Mouse (Mus musculus): ENCODE results near the gene Zfp638. TPM values are rescaled to one million over a fixed set of nuclear protein-coding genes. Genes with fewer than 3 reads are reported as not detected.
A peak's percentile ranks its signal among the peaks of the same experiment; 100 is the strongest.

Gene Zfp638
- polyA plus RNA-seq, 1 experiment from 2014 or later, result 51.8 TPM

- no peaks in the 10 kb centered on the region for H3K27me3 ChIP-seq (ENCODE audit: insufficient read depth, poor library complexity, severe bottlenecking)
- no peaks in the 10 kb centered on the region for H3K9me3 ChIP-seq
- H3K4me1 ChIP-seq, result no peaks in the 10 kb centered on the region
- no peak overlapping the region for H3K4me3 ChIP-seq
- H3K27ac ChIP-seq, result no peak overlapping the region
- no peak for DNase-seq (ENCODE audit: low spot score)
- H3K36me3 ChIP-seq, result no peaks in the 10 kb centered on the region
- WGBS, result 97% methylated on average over 1 of the region's 1 CpGs
These were observed 26.7 kb downstream of the Zfp638 start for GRCm38 (mm10) chr6:83893584-83893983.

- Histone ChIP-seq H3K36me3 (no peaks in the 10 kb centered on the region), H3K9me3 (no peaks in the 10 kb centered on the region), H3K27me3 (ENCODE audit: insufficient read depth, poor library complexity, severe bottlenecking) (no peaks in the 10 kb centered on the region), H3K4me1 (no peaks in the 10 kb centered on the region), H3K4me3 (no peak overlapping the region), H3K27ac (no peak overlapping the region)
- no peak for DNase-seq (ENCODE audit: low spot score)
- WGBS, result 59% methylated on average over 4 of the region's 4 CpGs
These were observed 32.2 kb downstream of the Zfp638 start for GRCm38 (mm10) chr6:83899142-83899541.

GRCm38 (mm10) chr6:83905276-83905675 is 38.4 kb downstream of the Zfp638 start:
- no peaks in the 10 kb centered on the region for H3K36me3 ChIP-seq
- no peak for DNase-seq (ENCODE audit: low spot score)
- no peak overlapping the region for H3K4me3 ChIP-seq
- WGBS, result 63% methylated on average over 1 of the region's 1 CpGs
- no peaks in the 10 kb centered on the region for H3K4me1 ChIP-seq
- no peaks in the 10 kb centered on the region for H3K9me3 ChIP-seq
- H3K27me3 ChIP-seq (ENCODE audit: insufficient read depth, poor library complexity, severe bottlenecking), result no peaks in the 10 kb centered on the region
- H3K27ac ChIP-seq, result no peak overlapping the region

- DNase-seq (ENCODE audit: low spot score), result no peak
- no peaks in the 10 kb centered on the region for H3K27me3 ChIP-seq (ENCODE audit: insufficient read depth, poor library complexity, severe bottlenecking)
- no peak overlapping the region for H3K4me3 ChIP-seq
- H3K36me3 ChIP-seq, result no peaks in the 10 kb centered on the region
- H3K4me1 ChIP-seq, result no peaks in the 10 kb centered on the region
- H3K27ac ChIP-seq, result no peak overlapping the region
- H3K9me3 ChIP-seq, result no peaks in the 10 kb centered on the region
These were observed 39.8 kb downstream of the Zfp638 start for GRCm38 (mm10) chr6:83906659-83907058.

- H3K9me3 ChIP-seq, result no peaks in the 10 kb centered on the region
- H3K4me3 ChIP-seq, result no peak overlapping the region
- no peak for DNase-seq (ENCODE audit: low spot score)
- WGBS, result 16% methylated on average over 4 of the region's 4 CpGs
- no peaks in the 10 kb centered on the region for H3K27me3 ChIP-seq (ENCODE audit: insufficient read depth, poor library complexity, severe bottlenecking)
- no peak overlapping the region for H3K27ac ChIP-seq
- no peaks in the 10 kb centered on the region for H3K36me3 ChIP-seq
- no peaks in the 10 kb centered on the region for H3K4me1 ChIP-seq
These were observed 41.5 kb downstream of the Zfp638 start for GRCm38 (mm10) chr6:83908386-83908785.

- Histone ChIP-seq H3K4me1 (no peaks in the 10 kb centered on the region), H3K4me3 (peak overlapping the region; percentile 100), H3K9me3 (no peaks in the 10 kb centered on the region), H3K27me3 (ENCODE audit: insufficient read depth, poor library complexity, severe bottlenecking) (no peaks in the 10 kb centered on the region), H3K36me3 (no peaks in the 10 kb centered on the region), H3K27ac (no peak overlapping the region)
- DNase-seq (ENCODE audit: low spot score), result no peak
- WGBS, result 30% methylated on average over 4 of the region's 4 CpGs
These were observed 46.8 kb downstream of the Zfp638 start for GRCm38 (mm10) chr6:83913710-83914109.

GRCm38 (mm10) chr6:83914183-83914719 is 47.3 kb downstream of the Zfp638 start:
- Histone ChIP-seq H3K36me3 (no peaks in the 10 kb centered on the region), H3K27ac (peak overlapping the region; percentile 99), H3K4me3 (peak overlapping the region; percentile 100), H3K9me3 (no peaks in the 10 kb centered on the region), H3K27me3 (ENCODE audit: insufficient read depth, poor library complexity, severe bottlenecking) (no peaks in the 10 kb centered on the region), H3K4me1 (no peaks in the 10 kb centered on the region)
- under 1% methylated on average over 50 of the region's 50 CpGs for WGBS
- DNase-seq (ENCODE audit: low spot score), result peak; percentile 98

GRCm38 (mm10) chr6:83914720-83915271 is 47.9 kb downstream of the Zfp638 start:
- no peak for DNase-seq (ENCODE audit: low spot score)
- Histone ChIP-seq H3K27me3 (ENCODE audit: insufficient read depth, poor library complexity, severe bottlenecking) (no peaks in the 10 kb centered on the region), H3K9me3 (no peaks in the 10 kb centered on the region), H3K27ac (peak overlapping the region; percentile 99), H3K36me3 (no peaks in the 10 kb centered on the region), H3K4me3 (peak overlapping the region; percentile 100), H3K4me1 (no peaks in the 10 kb centered on the region)
- WGBS, result under 1% methylated on average over 40 of the region's 40 CpGs

- no peak overlapping the region for H3K4me3 ChIP-seq
- no peak overlapping the region for H3K27ac ChIP-seq
- no peaks in the 10 kb centered on the region for H3K4me1 ChIP-seq
- peaks cover 22% of the 10 kb centered on the region for H3K36me3 ChIP-seq
- no peaks in the 10 kb centered on the region for H3K27me3 ChIP-seq (ENCODE audit: insufficient read depth, poor library complexity, severe bottlenecking)
- no peaks in the 10 kb centered on the region for H3K9me3 ChIP-seq
- no peak for DNase-seq (ENCODE audit: low spot score)
- 70% methylated on average over 1 of the region's 1 CpGs for WGBS
These were observed 60.5 kb downstream of the Zfp638 start for GRCm38 (mm10) chr6:83927418-83927817.

GRCm38 (mm10) chr6:83928225-83928624 is 61.3 kb downstream of the Zfp638 start:
- WGBS, result 68% methylated on average over 2 of the region's 2 CpGs
- Histone ChIP-seq H3K36me3 (peaks cover 17% of the 10 kb centered on the region), H3K9me3 (no peaks in the 10 kb centered on the region), H3K4me3 (no peak overlapping the region), H3K27ac (no peak overlapping the region), H3K27me3 (ENCODE audit: insufficient read depth, poor library complexity, severe bottlenecking) (no peaks in the 10 kb centered on the region), H3K4me1 (no peaks in the 10 kb centered on the region)
- DNase-seq (ENCODE audit: low spot score), result no peak

- over 99% methylated on average over 2 of the region's 2 CpGs for WGBS
- DNase-seq (ENCODE audit: low spot score), result no peak
- Histone ChIP-seq H3K27me3 (ENCODE audit: insufficient read depth, poor library complexity, severe bottlenecking) (no peaks in the 10 kb centered on the region), H3K9me3 (no peaks in the 10 kb centered on the region), H3K27ac (no peak overlapping the region), H3K36me3 (peaks cover 56% of the 10 kb centered on the region), H3K4me3 (no peak overlapping the region), H3K4me1 (no peaks in the 10 kb centered on the region)
These were observed 72.6 kb downstream of the Zfp638 start for GRCm38 (mm10) chr6:83939492-83939891.

- 84% methylated on average over 13 of the region's 13 CpGs for WGBS
- no peaks in the 10 kb centered on the region for H3K27me3 ChIP-seq (ENCODE audit: insufficient read depth, poor library complexity, severe bottlenecking)
- H3K9me3 ChIP-seq, result no peaks in the 10 kb centered on the region
- no peaks in the 10 kb centered on the region for H3K4me1 ChIP-seq
- H3K36me3 ChIP-seq, result peaks cover 77% of the 10 kb centered on the region
- no peak overlapping the region for H3K27ac ChIP-seq
- H3K4me3 ChIP-seq, result no peak overlapping the region
- DNase-seq (ENCODE audit: low spot score), result no peak
These were observed 75.9 kb downstream of the Zfp638 start for GRCm38 (mm10) chr6:83942806-83943205.

- Histone ChIP-seq H3K4me1 (no peaks in the 10 kb centered on the region), H3K27me3 (ENCODE audit: insufficient read depth, poor library complexity, severe bottlenecking) (no peaks in the 10 kb centered on the region), H3K9me3 (no peaks in the 10 kb centered on the region), H3K27ac (no peak overlapping the region), H3K4me3 (no peak overlapping the region), H3K36me3 (peaks cover 58% of the 10 kb centered on the region)
- DNase-seq (ENCODE audit: low spot score), result no peak
These were observed 86.7 kb downstream of the Zfp638 start for GRCm38 (mm10) chr6:83953603-83954002.

GRCm38 (mm10) chr6:83987642-83988041 is 120.7 kb downstream of the Zfp638 start:
- peaks cover 65% of the 10 kb centered on the region for H3K36me3 ChIP-seq
- H3K4me1 ChIP-seq, result no peaks in the 10 kb centered on the region

More at GRCm38 (mm10) chr6:83987642-83988041, 120.7 kb downstream of the Zfp638 start:
- WGBS, result 96% methylated on average over 5 of the region's 5 CpGs
- Histone ChIP-seq H3K4me3 (no peak overlapping the region), H3K27me3 (ENCODE audit: insufficient read depth, poor library complexity, severe bottlenecking) (no peaks in the 10 kb centered on the region), H3K27ac (no peak overlapping the region), H3K9me3 (no peaks in the 10 kb centered on the region)
- no peak for DNase-seq (ENCODE audit: low spot score)
